Mouse (Mus musculus): ENCODE data around the gene Ms4a18.
"Not testable (repeated sequence)": the region's sequence is repeated elsewhere in the genome, so short reads cannot be mapped to it uniquely, and the experiment has no call there.

Gene Ms4a18

DNA sequence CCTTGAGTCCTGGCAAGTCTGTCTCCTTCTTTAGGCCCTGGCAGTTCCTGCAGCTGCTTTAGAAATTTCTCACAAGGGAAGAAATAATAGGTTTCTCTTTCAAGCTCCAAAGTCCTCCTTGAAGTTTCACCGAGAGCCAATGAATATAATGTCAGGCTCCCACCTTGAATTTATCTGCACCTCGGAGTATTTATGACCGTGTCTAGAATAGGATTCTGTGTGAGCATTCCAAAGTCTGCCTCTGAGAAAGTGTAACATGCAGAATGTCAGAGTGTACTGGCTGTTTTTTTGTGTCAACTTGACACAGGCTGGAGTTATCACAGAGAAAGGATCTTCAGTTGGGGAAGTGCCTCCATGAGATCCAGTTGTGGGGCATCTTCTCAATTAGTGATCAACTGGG, at the start of gene Ms4a18:
Gene Ms4a18 (minus strand): TSS at position 141 of the 400 bp plus-strand sequence.
- DNase-seq = no peak

GRCm38 (mm10) chr19:11065202-11065875, 47.5 kb upstream of the Ms4a18 start:
- DNase-seq = no peak

- no peak for DNase-seq
These were observed 43.1 kb upstream of the Ms4a18 start for GRCm38 (mm10) chr19:11060900-11061299.

- no peak for DNase-seq
These were observed 42.1 kb upstream of the Ms4a18 start for GRCm38 (mm10) chr19:11059967-11060366.

DNA sequence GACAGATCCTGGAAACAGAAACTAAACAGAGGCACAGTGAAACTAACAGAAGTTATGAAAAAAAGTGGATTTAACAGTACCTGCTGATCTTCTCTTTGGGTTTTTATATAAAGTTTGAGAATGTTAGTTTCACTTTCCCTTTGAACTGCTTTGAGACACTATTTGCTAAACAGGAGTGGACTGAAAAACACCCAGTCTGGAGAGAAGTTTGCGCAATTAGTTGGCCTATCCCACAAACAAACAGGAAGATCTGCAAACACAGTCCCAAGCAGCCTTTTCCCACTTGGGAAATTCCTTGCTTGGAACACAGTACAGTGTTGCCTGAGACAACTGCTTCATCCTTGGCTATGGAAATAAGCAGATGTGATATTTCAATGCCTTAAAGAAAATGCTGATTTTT, 37.9 kb upstream of the Ms4a18 start:
- not testable (repeated sequence) for DNase-seq

- no peak for DNase-seq
These were observed 35.4 kb upstream of the Ms4a18 start for GRCm38 (mm10) chr19:11053277-11053676.

GRCm38 (mm10) chr19:11052877-11053276, 35.0 kb upstream of the Ms4a18 start:
- no peak for DNase-seq

GRCm38 (mm10) chr19:11050286-11050685, 32.5 kb upstream of the Ms4a18 start:
- DNase-seq = no peak

GRCm38 (mm10) chr19:11049426-11049825, 31.6 kb upstream of the Ms4a18 start:
- DNase-seq = no peak

- DNase-seq = no peak
These were observed 30.7 kb upstream of the Ms4a18 start for GRCm38 (mm10) chr19:11048503-11048902.

DNA sequence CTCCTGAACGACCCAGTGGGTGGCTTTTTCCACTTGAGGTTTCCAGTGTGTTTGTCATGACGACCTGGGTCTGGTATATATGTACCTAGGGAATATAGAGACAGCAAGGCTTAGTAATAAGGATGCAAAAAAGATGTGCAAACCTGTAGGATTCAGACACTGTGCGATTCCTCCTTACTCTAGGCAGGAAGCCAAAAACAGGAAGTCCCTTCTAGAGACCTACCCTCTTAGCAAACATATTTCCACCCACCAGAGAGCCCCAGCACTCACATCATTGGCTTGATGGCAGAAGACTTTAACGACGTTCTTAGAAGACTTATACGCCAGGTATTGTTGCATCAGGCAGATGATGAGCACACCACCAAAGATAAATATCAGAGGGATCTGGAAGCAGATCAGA, 30.2 kb upstream of the Ms4a18 start:
- no peak for DNase-seq

GRCm38 (mm10) chr19:11044996-11045711, 27.3 kb upstream of the Ms4a18 start:
- peak; percentile 81 for DNase-seq

DNA sequence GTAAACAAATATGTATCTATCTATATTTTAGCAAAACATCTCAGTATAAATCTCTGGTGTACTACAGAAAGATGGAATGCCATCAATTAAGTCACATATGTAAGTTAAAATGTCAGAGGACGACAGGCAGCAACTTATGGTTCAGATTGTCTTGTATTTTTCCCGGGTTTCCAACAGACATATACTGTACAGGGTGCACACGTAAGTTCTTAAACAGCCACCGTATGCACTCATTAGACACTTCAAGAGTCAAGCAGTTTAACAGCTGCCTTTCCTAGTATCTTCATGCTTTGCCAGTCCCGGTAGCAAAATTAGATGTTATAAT, 26.8 kb upstream of the Ms4a18 start:
- DNase-seq = no peak

DNA sequence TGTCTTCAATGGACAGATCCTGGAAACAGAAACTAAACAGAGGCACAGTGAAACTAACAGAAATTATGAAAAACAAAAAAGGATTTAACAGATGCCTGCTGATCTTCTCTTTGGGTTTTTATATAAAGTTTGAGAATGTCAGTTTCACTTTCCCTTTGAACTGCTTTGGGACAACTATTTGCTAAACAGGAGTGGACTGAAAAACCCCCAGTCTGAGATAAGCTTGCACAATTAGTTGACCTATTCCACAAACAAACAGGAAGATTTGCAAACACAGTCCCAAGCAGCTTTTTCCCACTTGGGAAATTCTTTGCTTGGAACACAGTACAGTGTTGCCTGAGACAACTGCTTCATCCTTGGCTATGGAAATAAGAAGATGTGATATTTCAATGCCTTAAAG, 19.7 kb upstream of the Ms4a18 start:
- DNase-seq = no peak

DNA sequence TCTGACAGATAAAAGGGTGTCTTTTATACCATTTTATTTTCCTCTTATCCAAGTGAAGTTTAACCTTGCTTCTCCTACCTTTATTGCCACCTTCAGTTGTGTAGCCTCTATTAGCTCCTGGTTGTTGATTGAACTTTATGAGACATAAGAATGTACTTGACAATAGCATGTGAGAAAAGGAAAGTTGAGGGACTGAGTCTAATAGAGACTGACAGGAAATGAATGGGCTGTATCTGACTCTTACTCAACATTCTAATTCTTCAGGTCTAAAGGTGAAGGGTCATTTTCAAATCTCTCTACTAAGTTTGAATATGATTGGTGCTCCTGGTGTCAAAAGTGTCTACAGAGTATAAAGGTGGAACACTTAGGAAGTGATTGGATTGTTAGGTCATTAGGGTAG, 4.6 kb upstream of the Ms4a18 start:
- DNase-seq = no peak

- no peak for DNase-seq
These were observed 580 bp downstream of the Ms4a18 start for GRCm38 (mm10) chr19:11017251-11017650.

- DNase-seq = no peak
These were observed 1.8 kb downstream of the Ms4a18 start for GRCm38 (mm10) chr19:11015998-11016397.

GRCm38 (mm10) chr19:11015468-11015867, 2.4 kb downstream of the Ms4a18 start:
- no peak for DNase-seq

DNA sequence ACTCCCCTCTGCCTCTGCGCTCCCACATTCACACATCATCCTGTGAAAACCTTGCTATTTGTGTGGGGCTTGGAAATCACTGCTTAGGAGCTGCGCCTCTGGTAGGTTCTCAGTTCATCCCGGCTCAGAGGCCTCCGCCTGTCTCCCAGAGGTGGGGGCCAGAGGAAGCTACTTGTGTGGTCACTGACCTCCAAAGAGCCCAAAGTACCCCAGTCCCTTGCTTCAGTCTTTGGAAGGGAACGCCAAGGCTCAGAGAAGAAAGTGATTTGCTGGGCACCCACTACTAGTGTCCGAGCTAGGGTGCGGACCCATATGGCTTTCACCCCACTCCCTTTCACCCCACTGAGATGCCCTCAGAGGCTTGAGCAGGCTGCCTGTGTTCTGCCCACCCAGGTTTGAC, 24.7 kb downstream of the Ms4a18 start, which contains the start of gene Ms4a15:
Gene Ms4a15 (minus strand): TSS at position 101 of the 400 bp plus-strand sequence.
- no peak for DNase-seq

- no peak for DNase-seq
These were observed 25.9 kb downstream of the Ms4a18 start for GRCm38 (mm10) chr19:10991911-10992310.

DNA sequence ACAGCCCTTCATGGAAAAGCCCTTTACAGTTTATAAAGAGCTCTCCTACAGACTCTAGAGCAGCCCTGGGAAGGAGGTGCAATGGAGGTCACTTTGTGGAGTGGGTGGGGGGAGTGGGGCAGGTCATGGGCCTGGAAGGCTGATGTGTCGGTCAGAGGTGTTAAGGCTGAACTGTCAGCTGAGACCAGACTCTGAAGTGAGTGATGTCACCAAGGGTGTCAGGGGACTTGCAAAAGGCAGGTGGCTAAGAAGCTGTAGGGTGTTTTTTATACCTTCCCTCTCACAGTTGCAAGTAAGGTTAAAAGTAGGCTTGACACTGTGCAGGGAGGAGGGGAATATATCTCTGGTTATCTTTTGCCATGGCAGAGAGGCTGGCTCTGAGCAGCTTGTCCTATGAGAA, 27.1 kb downstream of the Ms4a18 start:
- no peak for DNase-seq

DNA sequence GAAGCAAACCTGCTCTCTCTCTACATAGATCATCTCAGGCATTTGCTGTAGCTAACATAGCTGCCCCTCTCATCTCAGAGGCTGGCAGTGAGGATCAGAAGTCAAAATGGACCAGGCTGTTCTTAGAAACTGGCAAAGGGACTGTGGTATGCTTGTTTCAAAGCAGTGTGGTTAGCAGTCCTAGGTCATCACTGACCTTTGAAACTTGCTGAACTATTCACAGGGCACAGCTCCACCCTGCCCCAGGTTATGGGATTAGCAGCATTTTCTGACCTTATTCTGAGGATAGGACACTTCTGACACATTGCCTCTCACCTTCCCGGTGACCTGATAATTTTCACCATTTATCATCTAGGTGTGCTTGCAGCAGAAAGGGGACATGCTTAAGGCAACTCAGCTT, 29.3 kb downstream of the Ms4a18 start:
- no peak for DNase-seq

DNA sequence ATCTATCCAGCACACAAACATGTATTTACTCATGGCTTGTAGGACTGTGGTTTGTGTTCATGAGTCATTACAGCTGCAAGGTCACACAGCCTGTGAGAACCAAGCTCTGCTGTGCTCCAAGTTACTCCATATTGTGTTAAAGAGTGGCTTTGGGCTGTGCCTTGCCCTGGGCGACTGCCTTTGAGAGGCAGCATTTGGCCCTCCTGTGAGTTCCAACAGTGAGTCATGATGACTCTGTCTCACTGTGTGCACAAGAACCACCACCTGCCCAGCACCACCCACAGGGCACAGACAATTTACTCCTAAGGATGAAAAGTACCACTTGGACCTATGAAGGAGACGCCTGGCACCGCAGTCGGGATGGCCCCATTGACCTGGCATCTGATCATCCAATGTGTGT, 31.9 kb downstream of the Ms4a18 start:
- DNase-seq = no peak

DNA sequence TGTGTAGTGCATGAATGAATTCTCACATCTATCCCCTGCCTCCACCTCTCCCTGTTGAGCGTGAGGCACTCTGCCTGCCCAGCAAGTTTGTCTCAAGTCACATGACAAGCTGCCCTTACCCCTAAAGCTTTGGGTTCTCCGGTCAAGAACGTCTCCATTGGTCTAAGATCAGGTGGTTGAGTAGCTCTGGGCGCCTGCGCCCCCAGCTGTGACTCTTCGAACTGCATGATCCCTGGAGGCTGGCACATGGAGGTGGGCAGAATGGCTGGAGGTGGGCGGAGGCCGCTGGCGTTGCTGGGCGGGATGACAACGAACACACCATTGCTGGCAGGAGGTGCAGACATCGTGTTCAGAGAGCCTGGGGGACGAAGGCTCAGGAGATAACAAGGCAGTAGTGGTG, 33.3 kb downstream of the Ms4a18 start:
- DNase-seq = no peak

DNA sequence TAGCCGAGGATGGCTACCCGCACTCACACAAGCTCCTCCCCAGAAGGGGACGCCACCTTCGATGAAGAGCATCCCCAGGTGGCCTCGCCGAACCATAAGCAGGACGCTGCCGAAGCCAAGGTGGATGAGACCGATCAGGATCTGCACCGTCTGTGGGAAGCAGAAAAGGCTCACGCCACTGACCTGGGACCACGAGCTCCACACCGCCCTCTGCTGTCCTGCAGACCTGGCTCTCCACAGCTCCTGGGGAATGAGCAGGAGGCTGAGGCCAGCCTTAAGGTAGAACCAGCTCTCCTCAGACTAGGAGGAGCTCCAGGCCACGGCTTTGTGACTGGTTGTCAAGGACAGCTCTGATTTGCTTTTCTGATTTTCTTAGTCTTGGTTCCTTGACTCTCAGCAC, 34.7 kb downstream of the Ms4a18 start:
- peak; percentile 37 for DNase-seq
